Mouse (Mus musculus) midbrain, embryonic 13.5 days (tissue): ENCODE results near the gene Bhmt2. TPM values are rescaled to one million over a fixed set of nuclear protein-coding genes. Genes with fewer than 3 reads are reported as not detected.
A peak's percentile ranks its signal among the peaks of the same experiment; 100 is the strongest.

Experiments used
- ATAC-seq: fragments of 200-750 bp; cut with Nextera tagmentation; 2 replicates; pipeline ENCODE4 v1.8.0; 2017; ENCODE audit warnings: mild to moderate bottlenecking, moderate TSS enrichment, moderate library complexity
- H3K27ac ChIP-seq: fragments of 300-500 bp; sonication (generic); 2 replicates; pipeline ENCODE4 v1.5.1; 2015; ENCODE audit warnings: inconsistent platforms, mild to moderate bottlenecking, moderate library complexity
- H3K27me3 ChIP-seq: fragments of 300-500 bp; sonication (generic); 2 replicates; pipeline ENCODE4 v1.6.1; 2015; ENCODE audit warnings: mild to moderate bottlenecking, inconsistent platforms
- H3K36me3 ChIP-seq: fragments of 300-500 bp; sonication (generic); 2 replicates; pipeline ENCODE4 v1.6.1; 2015; ENCODE audit warnings: mild to moderate bottlenecking, inconsistent platforms
- H3K4me1 ChIP-seq: fragments of 300-500 bp; sonication (generic); replicated peaks from 2 replicates; pipeline ENCODE4 v1.6.1; 2015; ENCODE audit warnings: inconsistent platforms
- H3K4me2 ChIP-seq: fragments of 300-500 bp; sonication (generic); replicated peaks from 2 replicates; pipeline ENCODE4 v1.6.1; 2015; ENCODE audit warnings: moderate library complexity, mild to moderate bottlenecking, inconsistent platforms
- H3K4me3 ChIP-seq: fragments of 300-500 bp; sonication (generic); replicated peaks from 2 replicates; pipeline ENCODE4 v1.5.1; 2015; ENCODE audit warnings: mild to moderate bottlenecking, inconsistent platforms
- H3K9ac ChIP-seq: fragments of 300-500 bp; sonication (generic); replicated peaks from 2 replicates; pipeline ENCODE4 v1.6.1; 2015; ENCODE audit warnings: mild to moderate bottlenecking, inconsistent platforms
- H3K9me3 ChIP-seq: fragments of 300-500 bp; sonication (generic); 2 replicates; pipeline ENCODE4 v1.6.1; 2016; ENCODE audit warnings: mild to moderate bottlenecking, inconsistent platforms
- WGBS: fragments of 180-500 bp; shearing (Covaris S2); methylation state at CpG from one replicate; pipeline ENCODE4 v1.1.7; 2015; 5-methylcytosine and 5-hydroxymethylcytosine counted together
- polyA plus RNA-seq: library from polyadenylated mRNA; unstranded; fragments of >200 nt; fragmentation: Nextera tagmentation; extraction: Ambion mirVana; gene quantifications from 2 replicates; pipeline ENCODE4 v1.2.1, GENCODE M21; 2015

Bhmt2 gene
- polyA plus RNA-seq, 1 experiment from 2014 or later, result 0.11 TPM

- ATAC-seq, result no peak
- H3K9ac ChIP-seq, result no peak within 1 kb of the TSS
- H3K4me2 ChIP-seq, result no peak within 1 kb of the TSS
- no peak within 1 kb of the TSS for H3K27ac ChIP-seq
- H3K36me3 ChIP-seq, result no peaks in the 10 kb centered on the region
- H3K9me3 ChIP-seq, result no peaks in the 10 kb centered on the region
- H3K4me1 ChIP-seq, result no peaks in the 10 kb centered on the region
- no peaks in the 10 kb centered on the region for H3K27me3 ChIP-seq
- 77% methylated on average over 19 of the region's 19 CpGs for WGBS
- no peak within 1 kb of the TSS for H3K4me3 ChIP-seq
Observed at GRCm38 (mm10) chr13:93637282-93638245, 36.5 kb downstream of the Bhmt2 start, which contains the start of gene Bhmt. Gene Bhmt (minus strand): TSS chr13:93637961.

GRCm38 (mm10) chr13:93636561-93636960, 37.5 kb downstream of the Bhmt2 start:
- no peak overlapping the region for H3K9ac ChIP-seq
- no peaks in the 10 kb centered on the region for H3K36me3 ChIP-seq
- H3K27ac ChIP-seq, result no peak overlapping the region
- no peaks in the 10 kb centered on the region for H3K27me3 ChIP-seq
- H3K9me3 ChIP-seq, result no peaks in the 10 kb centered on the region
- H3K4me3 ChIP-seq, result no peak overlapping the region
- no peaks in the 10 kb centered on the region for H3K4me1 ChIP-seq
- WGBS, result 88% methylated on average over 1 of the region's 1 CpGs
- no peak for ATAC-seq
- no peak overlapping the region for H3K4me2 ChIP-seq

GRCm38 (mm10) chr13:93632927-93633326, 41.2 kb downstream of the Bhmt2 start:
- no peaks in the 10 kb centered on the region for H3K27me3 ChIP-seq
- WGBS, result 91% methylated on average over 5 of the region's 5 CpGs
- no peak overlapping the region for H3K4me2 ChIP-seq
- ATAC-seq, result no peak
- H3K36me3 ChIP-seq, result no peaks in the 10 kb centered on the region
- no peaks in the 10 kb centered on the region for H3K9me3 ChIP-seq
- H3K4me1 ChIP-seq, result no peaks in the 10 kb centered on the region
- H3K4me3 ChIP-seq, result no peak overlapping the region
- no peak overlapping the region for H3K9ac ChIP-seq
- H3K27ac ChIP-seq, result no peak overlapping the region

GRCm38 (mm10) chr13:93630941-93631705, 43.0 kb downstream of the Bhmt2 start:
- no peaks in the 10 kb centered on the region for H3K27me3 ChIP-seq
- H3K9me3 ChIP-seq, result no peaks in the 10 kb centered on the region
- no peak overlapping the region for H3K27ac ChIP-seq
- H3K9ac ChIP-seq, result no peak overlapping the region
- 86% methylated on average over 10 of the region's 10 CpGs for WGBS
- H3K36me3 ChIP-seq, result no peaks in the 10 kb centered on the region
- no peak overlapping the region for H3K4me2 ChIP-seq
- no peak overlapping the region for H3K4me3 ChIP-seq
- no peak for ATAC-seq
- no peaks in the 10 kb centered on the region for H3K4me1 ChIP-seq

- ATAC-seq, result no peak
- WGBS, result 22% methylated on average over 6 of the region's 6 CpGs
- Histone ChIP-seq H3K4me3 (no peak overlapping the region), H3K36me3 (no peaks in the 10 kb centered on the region), H3K27me3 (no peaks in the 10 kb centered on the region), H3K4me1 (no peaks in the 10 kb centered on the region), H3K27ac (no peak overlapping the region), H3K9me3 (no peaks in the 10 kb centered on the region), H3K4me2 (no peak overlapping the region), H3K9ac (no peak overlapping the region)
Observed at GRCm38 (mm10) chr13:93628861-93629260, 45.2 kb downstream of the Bhmt2 start.

GRCm38 (mm10) chr13:93614361-93614948, 59.6 kb downstream of the Bhmt2 start:
- Histone ChIP-seq H3K9ac (no peak overlapping the region), H3K27me3 (no peaks in the 10 kb centered on the region), H3K36me3 (no peaks in the 10 kb centered on the region), H3K4me2 (no peak overlapping the region), H3K27ac (no peak overlapping the region), H3K9me3 (no peaks in the 10 kb centered on the region), H3K4me3 (no peak overlapping the region), H3K4me1 (no peaks in the 10 kb centered on the region)
- WGBS, result 68% methylated on average over 6 of the region's 6 CpGs
- no peak for ATAC-seq

- ATAC-seq, result no peak
- Histone ChIP-seq H3K4me2 (no peak overlapping the region), H3K27me3 (no peaks in the 10 kb centered on the region), H3K36me3 (no peaks in the 10 kb centered on the region), H3K4me3 (no peak overlapping the region), H3K9ac (no peak overlapping the region), H3K4me1 (no peaks in the 10 kb centered on the region), H3K27ac (no peak overlapping the region), H3K9me3 (no peaks in the 10 kb centered on the region)
- WGBS, result 79% methylated on average over 4 of the region's 4 CpGs
Observed at GRCm38 (mm10) chr13:93613771-93614170, 60.3 kb downstream of the Bhmt2 start.

GRCm38 (mm10) chr13:93612660-93613607, 61.2 kb downstream of the Bhmt2 start:
- Histone ChIP-seq H3K4me2 (no peak overlapping the region), H3K4me3 (no peak overlapping the region)

GRCm38 (mm10) chr13:93608476-93608875, 65.6 kb downstream of the Bhmt2 start:
- ATAC-seq, result no peak
- no peaks in the 10 kb centered on the region for H3K36me3 ChIP-seq
- H3K9me3 ChIP-seq, result no peaks in the 10 kb centered on the region
- H3K27me3 ChIP-seq, result no peaks in the 10 kb centered on the region
- no peak overlapping the region for H3K4me3 ChIP-seq
- H3K27ac ChIP-seq, result no peak overlapping the region
- no peak overlapping the region for H3K4me2 ChIP-seq
- no peaks in the 10 kb centered on the region for H3K4me1 ChIP-seq
- H3K9ac ChIP-seq, result no peak overlapping the region
- WGBS, result 87% methylated on average over 2 of the region's 2 CpGs

More at GRCm38 (mm10) chr13:93612660-93613607, 61.2 kb downstream of the Bhmt2 start:
- WGBS, result 65% methylated on average over 19 of the region's 19 CpGs
- H3K27ac ChIP-seq, result no peak overlapping the region
- H3K27me3 ChIP-seq, result no peaks in the 10 kb centered on the region
- H3K9me3 ChIP-seq, result no peaks in the 10 kb centered on the region
- H3K9ac ChIP-seq, result no peak overlapping the region
- H3K36me3 ChIP-seq, result no peaks in the 10 kb centered on the region
- peak; percentile 66; the same call in 1 of the 2 replicates for ATAC-seq
- H3K4me1 ChIP-seq, result no peaks in the 10 kb centered on the region

- H3K9me3 ChIP-seq, result no peaks in the 10 kb centered on the region
- H3K9ac ChIP-seq, result no peak overlapping the region
- no peak for ATAC-seq
- no peaks in the 10 kb centered on the region for H3K4me1 ChIP-seq
- H3K27ac ChIP-seq, result no peak overlapping the region
- H3K4me3 ChIP-seq, result no peak overlapping the region
- H3K4me2 ChIP-seq, result no peak overlapping the region
- no peaks in the 10 kb centered on the region for H3K27me3 ChIP-seq
- WGBS, result 95% methylated on average over 3 of the region's 3 CpGs
- no peaks in the 10 kb centered on the region for H3K36me3 ChIP-seq
Observed at GRCm38 (mm10) chr13:93607701-93608100, 66.4 kb downstream of the Bhmt2 start.

GRCm38 (mm10) chr13:93606868-93607578, 67.1 kb downstream of the Bhmt2 start:
- no peak overlapping the region for H3K4me3 ChIP-seq
- no peaks in the 10 kb centered on the region for H3K4me1 ChIP-seq
- ATAC-seq, result no peak
- no peaks in the 10 kb centered on the region for H3K27me3 ChIP-seq
- H3K9ac ChIP-seq, result no peak overlapping the region
- H3K36me3 ChIP-seq, result no peaks in the 10 kb centered on the region
- H3K4me2 ChIP-seq, result no peak overlapping the region
- H3K9me3 ChIP-seq, result no peaks in the 10 kb centered on the region
- 77% methylated on average over 13 of the region's 13 CpGs for whole genome bisulfite sequencing
- no peak overlapping the region for H3K27ac ChIP-seq
